ENCODE assay signal across 19 mouse cellular contexts in the genomic region with DNA sequence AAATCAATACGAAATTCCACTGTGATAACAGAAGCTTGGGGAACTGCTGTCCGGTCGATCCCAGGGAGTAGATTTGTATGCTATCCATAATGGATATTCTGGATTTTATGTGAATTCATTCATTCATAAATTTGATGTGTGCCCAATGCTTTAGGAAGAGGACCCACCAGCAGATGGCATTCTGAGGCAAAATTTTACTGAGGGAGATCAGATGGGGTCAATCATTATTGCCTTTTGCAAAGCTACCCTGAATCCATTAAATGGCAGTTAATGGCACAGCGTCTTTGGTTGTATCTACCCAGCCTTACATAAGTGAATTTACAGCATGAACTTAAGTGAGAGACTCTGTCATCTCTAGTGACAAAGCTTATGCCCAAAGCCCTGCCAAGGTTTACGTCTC. TPM values are rescaled to one million over a fixed set of nuclear protein-coding genes. Genes with fewer than 3 reads are reported as not detected.
DNase-seq lines count a peak whose midpoint lies in the region; ATAC-seq and TF ChIP-seq lines count a peak whose summit lies in the region.
"Had no signal": no experiment of that assay in that cellular context is flagged by ENCODE, and none has a peak within 500 bp of the region (broad histone marks: within the 10 kb centered on the region; RNA-seq: fewer than 3 reads in every experiment).

No protein-coding gene starts in this region.

- peak overlapping the region; percentile 25 for H3K4me3 ChIP-seq in forebrain, embryonic 16.5 days (replicated peaks; ENCODE audit: low read length)
- no peak overlapping the region for H3K4me3 ChIP-seq in forebrain, embryonic 12.5 days (replicated peaks)
- H3K4me3 ChIP-seq in layer of hippocampus, adult 2 months: no peak overlapping the region; the same call in 1 of the 2 replicates
- no peak overlapping the region for H3K4me3 ChIP-seq in cortical plate, adult 2 months (ENCODE audit: insufficient read depth, low read length)
- no peak overlapping the region for H3K4me3 ChIP-seq in liver, embryonic 12.5 days
- H3K4me3 ChIP-seq: heart, embryonic 13.5 days; kidney, embryonic 15.5 days; limb, embryonic 15.5 days had no signal

- no peak overlapping the region for H3K9ac ChIP-seq in forebrain, embryonic 16.5 days (replicated peaks; ENCODE audit: low read depth, low read length)
- H3K9ac ChIP-seq in forebrain, embryonic 12.5 days: no peak overlapping the region
- no peak overlapping the region for H3K9ac ChIP-seq in liver, embryonic 12.5 days
- H3K9ac ChIP-seq: heart, embryonic 13.5 days; kidney, embryonic 15.5 days; limb, embryonic 15.5 days; liver, postnatal 0 days had no signal

- no peak for TF ChIP-seq POLR2A in cortical plate, adult 2 months (IDR thresholded peaks at IDR 0.05; ENCODE audit: extremely low read depth, insufficient read depth, low read length)

- peak overlapping the region; percentile 26 for H3K4me2 ChIP-seq in forebrain, embryonic 16.5 days (ENCODE audit: low read length)
- H3K4me2 ChIP-seq in forebrain, embryonic 12.5 days: no peak overlapping the region
- H3K4me2 ChIP-seq in liver, embryonic 12.5 days: no peak overlapping the region
- H3K4me2 ChIP-seq: heart, embryonic 13.5 days; kidney, embryonic 15.5 days; limb, embryonic 15.5 days had no signal

- WGBS in forebrain, embryonic 16.5 days: 80% methylated on average over 5 of the region's 5 CpGs
- WGBS in forebrain, embryonic 12.5 days: 84% methylated on average over 5 of the region's 5 CpGs
- 65% methylated on average over 5 of the region's 5 CpGs for WGBS in liver, embryonic 12.5 days (ENCODE audit: insufficient replicate concordance)

- H3K9me3 ChIP-seq in forebrain, embryonic 16.5 days (ENCODE audit: control insufficient read depth, low read length): no peaks in the 10 kb centered on the region
- H3K9me3 ChIP-seq in forebrain, embryonic 12.5 days: no peaks in the 10 kb centered on the region
- no peaks in the 10 kb centered on the region for H3K9me3 ChIP-seq in liver, embryonic 12.5 days (replicated peaks)
- H3K9me3 ChIP-seq: heart, embryonic 13.5 days; kidney, embryonic 15.5 days; limb, embryonic 15.5 days; neural tube, embryonic 13.5 days had no signal

- no peak for ATAC-seq in forebrain, embryonic 16.5 days
- no peak for ATAC-seq in forebrain, embryonic 12.5 days (ENCODE audit: low FRiP score)
- ATAC-seq in liver, embryonic 12.5 days: no peak
- ATAC-seq in erythroblast, adult 5-6 weeks (replicated peaks; ENCODE audit: low FRiP score, poor library complexity, severe bottlenecking): no peak
- ATAC-seq: intestine, embryonic 16.5 days; liver, postnatal 0 days had no signal

- H3K4me1 ChIP-seq in forebrain, embryonic 16.5 days (replicated peaks; ENCODE audit: control insufficient read depth, insufficient read depth, low read length): 0 out of 2 replicates have a peak, but pooled peaks cover 3% of the 10 kb centered on the region
- no peaks in the 10 kb centered on the region for H3K4me1 ChIP-seq in forebrain, embryonic 12.5 days
- H3K4me1 ChIP-seq in cortical plate, adult 2 months (ENCODE audit: control insufficient read depth, insufficient read depth, low read length): no peaks in the 10 kb centered on the region
- H3K4me1 ChIP-seq in liver, embryonic 12.5 days: no peaks in the 10 kb centered on the region
- H3K4me1 ChIP-seq: heart, embryonic 13.5 days; kidney, embryonic 15.5 days; limb, embryonic 15.5 days had no signal

- peak; percentile 75 for TF ChIP-seq CTCF in layer of hippocampus, adult 2 months (conservative IDR thresholded peaks at IDR 0.05)
- peak; percentile 22; the same call in 1 of the 2 replicates for TF ChIP-seq CTCF in cortical plate, adult 2 months (IDR thresholded peaks at IDR 0.05; ENCODE audit: extremely low read depth, insufficient read depth, low read length)

- DNase-seq in layer of hippocampus, adult 2 months (ENCODE audit: low spot score in 2 of 2): peak in 1 of 2 experiments; percentile 9
- no peak for DNase-seq in layer of hippocampus, adult 9-11 months
- DNase-seq in MN1 (ENCODE audit: low spot score): peak; percentile 46
- DNase-seq: adrenal gland, postnatal 36 days; heart, postnatal 36 days; liver, postnatal 0 days; thymus, postnatal 25 days had no signal

- H3K27ac ChIP-seq in forebrain, embryonic 16.5 days (ENCODE audit: low read length): no peak overlapping the region
- no peak overlapping the region for H3K27ac ChIP-seq in forebrain, embryonic 12.5 days
- no peak overlapping the region for H3K27ac ChIP-seq in layer of hippocampus, adult 2 months
- H3K27ac ChIP-seq in cortical plate, adult 2 months (ENCODE audit: insufficient read depth, low read length): no peak overlapping the region
- no peak overlapping the region for H3K27ac ChIP-seq in liver, embryonic 12.5 days
- H3K27ac ChIP-seq: heart, embryonic 13.5 days; kidney, embryonic 15.5 days; limb, embryonic 15.5 days; neural tube, embryonic 13.5 days had no signal

- no peaks in the 10 kb centered on the region for H3K36me3 ChIP-seq in forebrain, embryonic 16.5 days (ENCODE audit: control insufficient read depth, insufficient read depth)
- no peaks in the 10 kb centered on the region for H3K36me3 ChIP-seq in forebrain, embryonic 12.5 days (replicated peaks)
- H3K36me3 ChIP-seq in liver, embryonic 12.5 days: no peaks in the 10 kb centered on the region
- H3K36me3 ChIP-seq: heart, embryonic 13.5 days; kidney, embryonic 15.5 days; limb, embryonic 15.5 days; neural tube, embryonic 13.5 days had no signal

- 0 out of 2 replicates have a peak, but pooled peaks cover 2% of the 10 kb centered on the region for H3K27me3 ChIP-seq in forebrain, embryonic 16.5 days (replicated peaks; ENCODE audit: control insufficient read depth, insufficient read depth, low read length)
- H3K27me3 ChIP-seq in forebrain, embryonic 12.5 days: 0 out of 2 replicates have a peak, but pooled peaks cover 2% of the 10 kb centered on the region
- no peaks in the 10 kb centered on the region for H3K27me3 ChIP-seq in liver, embryonic 12.5 days (replicated peaks)

RNA-seq across cellular contexts. Expression of a gene that starts 1.2 kb away (rescaled TPM):
- 3.9 and 6.3 TPM in 2 replicates for polyA plus RNA-seq in forebrain, embryonic 16.5 days (2015; fragmentation: Nextera tagmentation; extraction: Ambion mirVana)
- polyA plus RNA-seq in forebrain, embryonic 12.5 days (2016; fragmentation: Nextera tagmentation; extraction: Ambion mirVana): 0.92 and 0.94 TPM in 2 replicates
- 1 to 10 TPM; 1.6 to 2.5 TPM for total RNA-seq in layer of hippocampus, adult 2 months (2021)
- 1.0 and 1.5 TPM in 2 replicates for polyA plus RNA-seq in cortical plate, adult 2 months (2012; rRNA removed)
- not detected in 2 replicates for polyA plus RNA-seq in liver, embryonic 12.5 days (2016; fragmentation: Nextera tagmentation; extraction: Ambion mirVana)
- total RNA-seq in erythroblast, adult 5-6 weeks (2015; ENCODE audit: low replicate concordance): not detected in 2 replicates
- 0.28 TPM in 1 of 2 replicates, not detected in the other for total RNA-seq in erythroblast, adult 5-6 weeks (2017; ENCODE audit: low replicate concordance)
- total RNA-seq: gastrocnemius, adult 18-20 months; heart, postnatal 36 days had no signal
- polyA plus RNA-seq: gonadal fat pad, adult 2 months; liver, postnatal 0 days had no signal
